Mouse (Mus musculus) heart, postnatal 14 days (tissue): ENCODE measurements around the gene Vars2. TPM values are rescaled to one million over a fixed set of nuclear protein-coding genes. Genes with fewer than 3 reads are reported as not detected.
A peak's percentile ranks its signal among the peaks of the same experiment; 100 is the strongest.

Source experiments
- DNase-seq, 2 experiments: peaks; one replicate each; pipeline ENCODE4 v3.0.0; 2021 to 2022
- intact Hi-C: fragments of 180-260 bp; cut with DNase I; formaldehyde crosslinking; loops from one replicate; pipeline ENCODE4 v1.15.1; 2025
- total RNA-seq, 2 experiments: library from RNA; stranded (reverse); gene quantifications; 2 replicates each; pipeline ENCODE4 v1.2.3; 2021

The Vars2 gene
- total RNA-seq, 2 experiments from 2014 or later: 29.6 to 30.7 TPM

DNA sequence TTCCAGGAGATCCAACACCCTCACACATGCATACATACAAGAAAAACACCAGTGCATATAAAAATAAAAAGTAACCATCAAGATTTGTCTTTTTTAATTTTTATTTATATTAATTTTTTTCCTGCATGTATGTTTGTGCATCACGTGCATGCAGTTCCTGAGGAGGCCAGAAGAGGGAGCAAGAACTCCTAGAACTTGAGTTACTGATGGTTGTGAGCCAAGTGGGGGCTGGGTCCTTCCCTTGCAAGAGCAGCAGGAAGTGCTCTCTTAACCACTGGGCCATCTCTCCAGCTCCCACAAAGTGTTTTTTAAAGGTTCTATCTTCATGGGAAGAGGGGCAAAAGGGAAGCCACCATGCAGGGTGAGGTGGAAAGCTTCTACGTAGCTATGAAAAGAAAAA is 27.9 kb upstream of the Vars2 start:
- peak in 1 of 2 experiments; percentile 53 for DNase-seq
- intact Hi-C loops: no loop called here

DNA sequence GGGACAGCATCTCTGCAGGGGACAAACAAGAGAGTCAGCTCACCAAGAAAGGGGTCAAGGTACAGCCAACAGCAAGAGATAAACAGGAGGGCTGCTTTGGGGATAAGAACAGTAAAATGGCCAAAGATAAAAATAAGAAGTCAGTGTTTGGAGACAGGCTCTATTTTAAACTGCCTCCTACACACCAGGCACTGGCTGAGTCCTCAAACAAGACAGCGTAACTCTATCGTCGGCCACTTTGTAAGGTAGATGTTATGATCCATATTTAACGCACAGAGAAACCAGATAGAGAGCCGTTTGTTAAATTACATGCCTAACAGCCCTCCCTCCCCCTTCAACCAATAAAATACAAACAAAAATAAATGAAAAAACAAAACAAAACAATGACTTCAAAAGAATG is 26.5 kb upstream of the Vars2 start:
- DNase-seq: no peak
- intact Hi-C loops: loop anchor here (5.0 kb wide), 1 partner anchor 33 kb away; no protein-coding TSS in a partner anchor

DNA sequence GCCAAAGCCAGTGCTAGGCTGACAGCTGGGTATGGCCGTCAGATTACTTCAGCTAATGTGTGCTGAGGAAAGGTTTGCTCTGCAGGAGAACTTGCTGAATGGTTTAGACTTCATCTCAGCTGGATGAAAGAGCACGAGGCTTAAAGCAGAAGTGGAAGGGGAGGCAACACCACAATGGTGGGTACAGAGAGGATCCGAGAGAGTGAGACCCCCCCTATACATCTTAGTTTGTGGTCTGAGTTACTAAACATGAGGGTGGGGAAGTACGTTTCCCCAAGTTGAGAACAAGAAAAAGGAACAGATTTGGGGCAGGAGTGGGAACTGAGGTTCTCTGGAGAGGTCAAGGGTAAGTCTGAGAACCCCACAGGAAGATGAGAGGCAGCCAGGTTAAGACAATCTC is 25.0 kb upstream of the Vars2 start:
- intact Hi-C loops: loop anchor here (5.0 kb wide), 1 partner anchor 35 kb away; no protein-coding TSS in a partner anchor
- no peak for DNase-seq

DNA sequence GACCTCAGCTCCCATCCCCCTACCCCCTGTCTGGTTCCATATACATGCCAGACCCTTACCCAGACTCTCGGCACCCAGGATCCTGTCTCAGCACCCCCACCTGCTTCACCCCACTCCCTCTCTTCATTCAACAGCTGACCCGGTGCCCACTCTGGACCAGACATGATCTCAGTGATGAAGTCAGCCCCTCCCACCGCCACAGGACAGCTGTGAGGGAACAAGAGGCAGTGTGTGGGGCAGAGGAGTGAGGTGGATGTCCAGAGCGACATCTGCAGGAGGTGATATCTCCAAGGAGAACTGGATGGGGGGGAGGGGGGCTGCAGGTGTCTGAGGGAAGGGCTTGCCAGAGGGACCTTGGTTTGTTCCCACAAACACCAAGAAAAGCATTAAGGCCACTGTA is 24.4 kb upstream of the Vars2 start:
- intact Hi-C loops: loop anchor here (5.0 kb wide), 1 partner anchor 35 kb away; no protein-coding TSS in a partner anchor
- DNase-seq: no peak

DNA sequence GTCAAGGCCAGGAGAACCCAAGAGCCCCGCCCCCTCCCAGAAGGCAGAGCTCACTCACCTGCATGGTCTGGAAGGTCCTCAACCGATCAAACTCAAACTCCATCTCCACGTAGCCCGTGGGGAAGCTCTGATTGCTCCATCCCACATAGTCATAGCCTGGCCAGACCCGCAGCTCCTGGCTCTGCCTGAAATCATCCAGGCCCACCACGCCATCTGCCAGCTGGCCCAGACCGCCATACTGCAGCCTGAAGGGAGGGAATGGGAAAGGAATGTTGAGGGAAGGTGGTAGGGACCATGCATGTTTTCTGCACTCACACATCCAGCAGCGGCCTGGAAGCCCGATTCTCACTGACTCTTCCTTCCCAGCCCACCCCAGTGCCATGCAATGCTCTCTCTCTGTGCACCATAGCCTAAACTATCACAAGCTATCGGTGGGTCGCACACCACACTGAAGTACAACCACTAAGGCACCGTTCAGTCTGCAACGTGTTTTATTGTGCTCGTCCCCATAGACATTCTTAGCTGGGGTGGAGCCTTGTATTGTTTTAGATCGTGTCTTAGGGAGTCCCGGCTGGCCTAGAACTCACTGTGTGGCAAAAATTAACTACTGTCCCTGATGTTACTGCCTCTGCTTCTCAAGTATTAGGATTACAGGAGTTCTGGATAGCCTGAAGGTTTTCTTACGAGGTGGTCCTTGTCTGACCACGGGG is 22.7 kb upstream of the Vars2 start:
- DNase-seq: no peak
- intact Hi-C loops: loop anchor here (5.0 kb wide), 1 partner anchor 37 kb away; no protein-coding TSS in a partner anchor

DNA sequence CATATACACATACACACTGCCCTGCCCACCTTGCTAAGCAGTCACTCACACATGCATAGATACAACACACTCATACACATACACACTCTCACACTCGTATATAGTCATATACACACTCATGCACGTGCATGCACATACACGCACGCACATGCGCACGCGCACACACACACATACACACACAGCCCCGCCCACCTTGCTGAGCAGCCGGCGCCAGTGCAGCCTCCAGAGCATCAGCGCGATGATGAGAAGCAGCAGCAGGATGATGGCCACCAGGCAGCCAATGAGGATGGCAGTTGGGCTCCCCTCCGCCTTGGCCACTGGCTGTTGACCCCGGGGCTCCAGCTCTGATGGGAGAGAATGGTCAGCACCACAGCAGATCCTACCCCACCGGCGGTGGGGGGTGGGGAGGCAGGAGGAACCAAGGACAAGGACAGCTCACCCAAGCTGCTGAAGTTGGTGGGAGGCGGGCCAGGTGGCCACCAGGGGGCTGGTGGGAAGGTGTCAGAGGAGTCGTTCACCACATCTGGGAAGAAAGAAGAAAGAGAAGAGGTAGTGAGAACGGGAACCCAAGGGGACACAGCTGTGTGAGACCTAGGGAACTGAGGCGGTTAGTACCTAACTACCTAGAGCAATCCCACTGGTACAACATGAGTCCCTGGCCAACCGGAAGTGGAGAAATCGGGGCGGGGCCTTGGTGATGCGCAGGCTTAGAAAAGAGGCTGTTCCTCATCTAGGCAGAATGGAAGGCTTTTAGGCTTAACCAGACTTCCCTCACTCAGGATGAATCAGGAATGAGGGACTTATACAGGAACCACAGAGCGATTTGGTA is 21.2 kb upstream of the Vars2 start:
- intact Hi-C loops: no loop called here
- no peak for DNase-seq

DNA sequence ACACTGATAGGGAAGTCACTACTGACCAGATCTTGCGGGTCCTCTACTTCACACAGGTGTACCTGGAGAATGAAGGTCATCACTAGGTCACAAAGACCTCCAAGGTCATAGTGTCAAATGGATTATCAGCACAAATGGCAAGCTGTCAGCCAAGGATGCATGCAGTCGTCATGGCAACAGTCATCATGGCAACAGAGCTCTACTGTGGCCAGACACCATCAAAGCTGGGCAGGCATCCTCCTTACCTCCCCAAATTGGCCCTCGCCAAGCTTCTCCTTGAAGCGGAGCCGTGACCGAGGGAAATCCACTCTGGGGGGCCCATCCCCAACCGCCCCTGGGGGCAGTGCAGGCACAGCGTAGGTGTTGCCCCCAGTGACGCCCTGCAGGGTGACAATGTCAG is 17.7 kb upstream of the Vars2 start:
- no peak for DNase-seq
- intact Hi-C loops: no loop called here

DNA sequence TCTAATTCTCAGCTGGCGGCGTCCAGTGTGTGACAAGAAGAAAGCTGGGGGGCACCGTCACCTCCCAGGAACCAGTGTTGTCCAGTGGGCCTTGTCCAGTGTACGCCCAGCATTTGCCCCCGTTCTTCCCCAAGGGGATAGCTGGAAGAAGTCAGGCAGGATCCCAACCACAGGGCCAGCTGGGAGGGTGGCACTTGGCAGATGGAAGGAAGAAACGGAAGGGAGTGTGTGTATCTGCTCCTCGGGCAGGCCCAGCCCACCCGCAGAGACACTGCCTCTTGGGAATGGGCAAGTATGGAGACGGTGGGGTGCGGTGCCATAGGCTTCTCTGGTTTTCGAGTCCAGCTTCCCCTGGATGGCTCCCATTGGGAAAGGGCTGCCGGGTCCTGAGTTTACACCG is 14.6 kb upstream of the Vars2 start:
- intact Hi-C loops: no loop called here
- DNase-seq: no peak

DNA sequence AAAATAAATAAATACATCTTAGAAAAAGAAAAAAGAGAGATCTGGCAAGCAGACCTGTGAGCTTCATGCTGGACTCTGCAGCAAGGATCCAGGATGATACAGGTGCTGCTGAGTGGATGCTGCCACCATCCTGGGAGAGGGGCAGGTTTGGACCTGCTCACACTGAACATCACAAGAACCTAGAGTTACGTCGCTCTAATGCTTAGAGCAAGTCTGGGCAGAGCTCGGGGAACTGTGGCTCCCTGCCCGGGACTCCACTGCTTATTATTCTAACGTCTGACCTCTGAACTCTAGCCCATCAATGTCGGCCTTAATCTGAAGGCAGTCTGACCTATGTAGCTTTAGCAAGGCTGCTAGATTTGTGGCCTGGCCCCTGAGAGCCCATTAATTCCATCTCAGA is 13.2 kb upstream of the Vars2 start:
- intact Hi-C loops: no loop called here

DNA sequence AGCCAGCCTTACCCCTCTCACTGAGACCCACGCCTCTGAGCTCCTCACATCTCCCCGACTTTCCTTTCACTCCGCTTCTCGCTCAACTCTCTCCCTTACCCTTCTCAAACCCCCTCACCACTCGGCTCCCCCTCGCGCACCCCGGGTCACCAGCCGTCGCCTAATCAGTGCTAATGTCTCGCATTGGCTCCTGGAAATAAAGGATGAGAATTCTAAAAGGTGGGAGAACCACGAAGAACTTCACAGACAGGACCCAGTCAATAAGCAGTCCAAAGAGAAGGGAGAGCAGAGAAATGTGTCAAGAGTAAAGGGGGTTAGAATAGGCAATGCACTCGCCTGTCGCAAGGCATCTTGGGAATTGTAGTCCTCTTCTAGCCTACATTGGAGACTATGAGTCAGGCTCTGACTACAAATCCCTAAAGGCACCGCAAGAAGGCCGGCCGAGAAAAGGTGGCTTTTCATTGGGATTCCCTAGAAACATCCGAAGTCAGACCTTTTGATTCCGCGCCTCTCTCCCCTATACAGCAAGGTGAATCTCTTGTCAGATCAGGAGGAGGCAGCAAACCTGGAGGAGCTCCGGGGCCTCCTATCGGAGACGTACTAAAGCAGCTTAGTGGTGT is 6.1 kb upstream of the Vars2 start, which contains the start of gene Gtf2h4:
TSS of gene Gtf2h4 (minus strand) at position 324 of the 620 bp plus-strand sequence.
- DNase-seq: peak; percentile 82 to 91
- intact Hi-C loops: no loop called here

More for the DNA sequence above, 13.2 kb upstream of the Vars2 start:
- DNase-seq: no peak

DNA sequence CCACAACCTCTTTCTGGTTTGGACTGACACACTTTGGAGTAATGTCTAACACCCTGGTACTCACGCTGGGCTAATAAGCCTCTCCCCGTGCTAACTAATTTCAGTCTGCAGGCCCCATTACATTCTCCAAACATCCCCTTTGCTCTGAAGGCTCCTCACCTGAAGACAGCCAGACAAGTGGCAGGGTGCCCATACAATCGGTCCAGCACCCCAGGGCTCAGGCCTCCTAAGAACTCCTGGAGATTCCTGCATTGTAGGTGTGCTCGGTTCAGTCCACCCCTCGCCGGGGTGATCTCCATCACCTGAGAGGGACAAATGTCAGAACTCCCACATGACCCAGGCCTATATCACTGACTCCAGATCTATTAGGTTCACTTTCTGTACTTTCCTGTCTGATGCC is 5.1 kb upstream of the Vars2 start:
- DNase-seq: no peak
- intact Hi-C loops: no loop called here

DNA sequence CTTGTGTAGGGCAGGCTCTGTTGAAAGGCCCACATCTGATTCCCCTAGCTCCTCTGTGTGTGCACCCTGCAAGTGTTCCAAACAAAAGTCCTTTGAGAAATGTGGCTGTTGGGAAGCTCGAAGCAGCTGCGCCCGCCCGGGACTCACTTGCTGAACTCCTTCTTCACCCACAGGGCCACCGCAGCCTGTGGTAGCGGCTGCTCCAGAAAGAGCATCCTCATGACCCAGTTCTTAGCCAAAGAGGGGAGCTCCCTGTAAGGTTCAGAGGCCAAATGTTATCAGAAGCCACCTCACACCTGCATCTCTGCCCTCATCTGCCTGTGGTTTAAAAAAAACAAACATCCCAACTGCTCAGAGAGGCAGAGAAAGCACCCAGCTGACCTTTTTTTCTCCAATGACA is 4.5 kb upstream of the Vars2 start:
- intact Hi-C loops: no loop called here
- no peak for DNase-seq

DNA sequence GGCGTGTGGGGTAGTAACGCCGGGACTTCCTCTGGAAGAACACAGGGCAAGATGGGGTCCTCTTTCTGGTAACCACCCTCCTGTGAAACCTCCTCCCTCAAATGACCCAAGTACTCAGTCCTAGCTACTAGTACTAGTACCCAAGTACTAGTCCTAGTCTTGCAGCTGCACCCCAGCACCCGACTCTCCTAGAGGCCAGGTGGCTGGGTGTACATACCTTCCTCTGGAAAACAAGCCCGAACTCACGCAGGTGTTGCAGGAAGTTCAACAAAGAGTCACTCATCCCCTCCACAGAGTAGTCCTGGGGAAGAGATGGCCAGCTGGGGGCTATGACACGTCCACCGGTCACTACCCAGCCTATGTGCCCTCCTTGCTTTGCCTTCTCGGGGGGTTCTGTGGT is 2.3 kb upstream of the Vars2 start:
- intact Hi-C loops: no loop called here
- DNase-seq: no peak

DNA sequence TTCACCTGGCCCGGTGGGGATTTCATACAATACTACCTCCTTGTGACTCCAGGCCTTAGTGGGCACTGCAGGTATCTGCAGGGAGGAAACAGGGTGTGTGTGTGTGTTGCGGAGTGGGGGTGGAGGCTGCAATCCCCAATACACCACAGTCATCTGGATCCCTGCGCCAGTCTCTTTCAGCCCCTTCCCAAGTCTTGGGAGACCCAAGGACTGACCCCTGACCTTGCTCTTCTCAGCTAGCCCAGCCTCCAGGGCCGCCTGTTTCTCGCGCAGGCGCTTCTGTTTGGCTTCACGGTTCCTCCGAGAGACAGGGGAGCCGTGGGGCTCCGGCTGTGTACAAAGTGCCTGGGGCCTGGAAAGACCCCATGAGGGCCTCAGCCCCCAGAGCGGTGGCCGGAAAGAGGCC is 538 bp downstream of the Vars2 start:
- no peak for DNase-seq
- intact Hi-C loops: no loop called here

DNA sequence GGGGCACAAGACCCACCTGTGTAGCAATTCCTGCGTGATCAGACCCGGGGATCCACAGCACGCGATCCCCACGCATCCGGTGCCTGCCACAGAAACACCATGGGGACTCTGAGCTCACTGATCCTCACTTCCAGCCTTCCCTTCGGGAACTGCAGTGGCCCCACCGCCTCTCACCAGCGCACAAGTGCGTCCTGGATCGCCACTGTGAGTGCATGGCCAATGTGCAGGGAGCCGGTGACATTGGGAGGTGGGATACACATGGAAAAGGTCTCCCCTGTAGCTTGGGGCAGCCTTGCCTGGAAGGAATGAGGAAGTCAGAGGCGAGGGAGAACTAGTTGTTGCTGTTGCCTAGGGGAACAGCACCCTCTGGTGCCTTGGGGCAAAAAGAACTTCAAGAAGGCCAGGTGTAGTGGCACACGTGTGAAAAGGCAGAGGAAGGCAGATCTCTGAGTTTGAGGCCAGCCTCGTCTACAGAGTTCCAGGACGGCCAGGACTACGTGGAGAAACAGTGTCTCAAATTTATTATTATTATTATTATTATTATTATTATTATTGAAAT is 1.4 kb downstream of the Vars2 start:
- intact Hi-C loops: no loop called here
- DNase-seq: peak in 1 of 2 experiments; percentile 21

DNA sequence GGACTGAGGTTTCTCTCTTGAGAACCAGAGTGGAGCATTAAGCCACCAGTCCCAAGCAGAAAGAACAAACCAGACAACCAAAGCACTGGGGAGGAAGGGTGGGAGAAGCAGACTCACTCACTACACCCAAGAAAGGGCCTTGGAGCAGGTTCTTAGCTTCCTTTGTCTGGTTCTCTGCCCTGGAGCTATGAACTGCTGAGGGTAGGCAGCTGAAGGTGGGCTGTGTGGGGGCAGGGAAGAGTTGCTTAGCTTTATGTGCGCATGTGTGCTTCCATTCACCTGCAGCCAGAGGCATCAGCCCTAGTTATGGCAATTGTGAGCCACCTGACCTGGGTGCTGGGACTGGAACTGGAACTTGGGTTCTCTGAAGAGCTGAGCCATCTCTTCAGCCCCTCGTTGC is 14.3 kb downstream of the Vars2 start:
- no peak for DNase-seq
- intact Hi-C loops: no loop called here

DNA sequence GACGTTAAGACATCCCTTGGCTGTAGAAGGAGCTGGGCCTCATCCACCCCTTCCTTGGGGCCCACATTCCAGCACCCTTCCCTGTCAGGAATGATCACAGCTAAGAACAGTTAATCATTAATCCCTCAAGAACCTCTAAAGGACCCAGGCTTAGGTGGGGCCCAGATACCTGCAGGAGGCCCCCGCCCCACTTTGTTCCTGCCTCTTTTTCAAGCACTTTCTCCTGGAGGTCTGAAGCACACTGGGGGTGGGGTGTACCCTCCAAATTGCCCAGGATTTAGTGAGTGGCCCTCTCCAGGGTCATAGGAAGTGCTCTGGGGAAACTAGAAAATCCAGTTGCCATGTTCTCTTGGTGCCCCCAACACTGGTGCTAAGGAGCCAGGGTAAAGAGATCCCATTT is 18.0 kb downstream of the Vars2 start:
- DNase-seq: no peak
- intact Hi-C loops: no loop called here

DNA sequence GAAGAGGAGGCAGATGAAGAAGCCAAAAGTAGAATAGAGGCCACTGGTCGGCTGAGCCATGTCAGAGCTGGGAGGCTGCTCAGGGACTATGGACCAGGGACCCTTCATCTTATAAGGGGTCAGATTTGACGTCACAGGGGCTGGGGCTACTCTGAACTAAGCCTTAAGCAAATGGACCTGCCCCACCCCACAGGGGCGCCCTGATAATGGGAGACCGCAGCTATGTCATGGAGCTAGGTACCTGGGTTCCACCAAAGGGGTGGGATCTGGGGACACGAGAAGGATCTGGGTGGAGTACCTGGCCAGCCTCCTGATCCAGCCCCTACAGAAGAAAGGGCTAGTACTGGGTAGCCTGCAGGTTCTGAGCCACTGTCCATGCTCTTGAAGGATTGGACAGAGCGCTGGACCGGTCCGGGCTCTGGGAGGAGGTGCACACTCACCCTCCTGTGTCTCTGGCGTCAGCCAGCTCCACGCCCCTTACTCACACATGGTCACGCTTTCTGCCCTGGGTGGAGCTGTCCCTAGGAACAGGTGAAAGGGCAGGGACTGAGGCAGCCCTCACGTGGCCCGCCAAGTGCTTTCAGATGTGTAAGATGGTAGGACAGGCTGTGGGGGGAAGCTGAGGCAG is 23.7 kb downstream of the Vars2 start, which contains the start of gene Mucl3:
TSS of gene Mucl3 (minus strand) at position 87 of the 628 bp plus-strand sequence.
- intact Hi-C loops: no loop called here
- DNase-seq: no peak

DNA sequence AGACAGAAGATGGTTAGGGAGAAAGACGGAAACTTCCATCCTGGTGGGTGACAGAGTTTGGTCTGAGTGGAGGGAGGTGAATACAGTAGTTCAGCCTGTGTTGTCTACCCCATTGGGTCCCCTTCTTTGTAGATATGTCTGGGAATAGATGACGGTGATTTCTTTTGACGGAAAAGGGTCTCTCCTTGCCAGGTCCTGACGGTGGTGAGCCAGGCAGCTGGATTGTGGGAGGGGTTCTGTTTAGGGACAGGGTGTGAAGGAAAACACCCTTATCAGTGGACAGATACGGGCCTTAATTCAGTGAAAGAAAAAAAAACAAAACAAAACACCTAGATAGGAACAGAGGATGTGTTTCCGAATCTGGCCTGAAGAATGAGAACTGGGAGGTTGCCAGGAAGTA is 28.0 kb downstream of the Vars2 start:
- intact Hi-C loops: no loop called here
- no peak for DNase-seq

DNA sequence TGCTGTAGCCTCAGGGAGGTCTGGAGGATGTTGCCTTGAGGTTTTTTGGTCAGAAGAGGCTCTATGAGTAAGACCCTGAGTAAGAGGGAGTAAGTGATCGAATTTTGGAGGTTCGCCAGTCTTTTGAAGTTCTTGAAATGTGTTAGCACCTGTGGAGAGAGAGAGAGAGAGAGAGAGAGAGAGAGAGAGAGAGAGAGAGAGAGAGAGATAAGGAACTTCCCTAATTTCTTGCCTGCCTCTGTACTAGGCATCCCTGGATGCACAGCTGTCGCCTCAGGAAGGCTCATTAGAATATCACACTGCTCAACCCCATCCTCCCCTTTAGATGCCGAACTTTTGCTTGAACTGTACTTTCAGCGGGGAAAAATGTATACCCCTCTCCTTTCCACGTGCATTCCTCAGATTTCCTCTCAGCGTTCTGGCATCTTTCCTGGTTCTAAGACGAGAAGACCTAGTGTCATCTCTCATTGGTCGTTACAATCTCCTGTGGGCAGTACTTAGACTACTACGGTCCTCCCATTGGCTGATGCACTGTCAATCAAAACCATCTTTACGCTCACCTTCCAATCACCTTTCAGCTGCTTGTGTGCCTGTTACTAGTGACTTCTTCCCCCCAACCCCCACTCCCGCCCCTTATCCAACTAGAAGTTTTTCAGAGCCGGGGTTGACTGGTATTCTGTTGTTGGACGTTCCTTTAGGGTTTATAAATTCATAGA is 28.8 kb downstream of the Vars2 start:
- peak; percentile 65 to 78 for DNase-seq
- intact Hi-C loops: no loop called here
